Mouse (Mus musculus) limb, embryonic 13.5 days (tissue): ENCODE measurements around the gene Acsm2. TPM values are rescaled to one million over a fixed set of nuclear protein-coding genes. Genes with fewer than 3 reads are reported as not detected.

ENCODE experiments used
- ATAC-seq: fragments of 200-750 bp; cut with Nextera tagmentation; 2 replicates; pipeline ENCODE4 v1.8.0; 2017; ENCODE audit warnings: low read depth, moderate number of reproducible peaks, moderate TSS enrichment; ENCODE audit not compliant: low FRiP score
- H3K27ac ChIP-seq: fragments of 300-500 bp; sonication (generic); 2 replicates; pipeline ENCODE4 v1.5.1; 2015; ENCODE audit warnings: inconsistent platforms, mild to moderate bottlenecking, moderate library complexity
- H3K27me3 ChIP-seq: fragments of 300-500 bp; sonication (generic); 2 replicates; pipeline ENCODE4 v1.6.1; 2015; ENCODE audit warnings: mild to moderate bottlenecking, inconsistent platforms
- H3K36me3 ChIP-seq: fragments of 300-500 bp; sonication (generic); 2 replicates; pipeline ENCODE4 v1.6.1; 2015; ENCODE audit warnings: inconsistent platforms, mild to moderate bottlenecking, moderate library complexity
- H3K4me1 ChIP-seq: fragments of 300-500 bp; sonication (generic); 2 replicates; pipeline ENCODE4 v1.6.1; 2015; ENCODE audit warnings: inconsistent platforms
- H3K4me2 ChIP-seq: fragments of 300-500 bp; sonication (generic); replicated peaks from 2 replicates; pipeline ENCODE4 v1.6.1; 2015; ENCODE audit warnings: inconsistent platforms, mild to moderate bottlenecking, moderate library complexity
- H3K4me3 ChIP-seq: fragments of 300-500 bp; sonication (generic); 2 replicates; pipeline ENCODE4 v1.5.1; 2015; ENCODE audit warnings: moderate library complexity, mild to moderate bottlenecking, inconsistent platforms
- H3K9ac ChIP-seq: fragments of 300-500 bp; sonication (generic); 2 replicates; pipeline ENCODE4 v1.6.1; 2015; ENCODE audit warnings: mild to moderate bottlenecking, inconsistent platforms
- H3K9me3 ChIP-seq: fragments of 300-500 bp; sonication (generic); 2 replicates; pipeline ENCODE4 v1.6.1; 2016; ENCODE audit warnings: inconsistent platforms
- WGBS: fragments of 180-500 bp; shearing (Covaris S2); methylation state at CpG from one replicate; pipeline ENCODE4 v1.1.7; 2015; 5-methylcytosine and 5-hydroxymethylcytosine counted together
- polyA plus RNA-seq: library from polyadenylated mRNA; unstranded; fragments of >200 nt; fragmentation: Nextera tagmentation; extraction: Ambion mirVana; gene quantifications from 2 replicates; pipeline ENCODE4 v1.2.1, GENCODE M21; 2015

Acsm2 gene
- polyA plus RNA-seq, result not detected in 2 replicates

DNA sequence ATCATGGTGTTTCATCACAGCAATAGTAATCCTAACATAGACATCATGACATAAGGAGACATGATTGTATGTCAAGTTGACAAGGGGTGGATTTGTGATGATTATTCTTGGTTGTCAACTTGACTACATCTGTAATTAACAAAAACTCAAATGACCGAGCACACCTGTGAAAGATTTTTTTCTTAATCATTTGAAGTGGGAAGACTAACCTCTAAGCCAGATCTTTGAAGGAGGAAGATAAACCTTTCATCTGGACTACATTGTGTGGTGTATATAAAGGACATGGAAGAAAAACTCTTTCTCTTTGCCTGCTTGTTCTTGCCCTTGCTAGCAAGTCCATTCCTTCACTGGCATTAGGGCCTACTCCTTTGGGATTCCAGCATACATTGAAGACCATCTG is at the start of gene Acsm2:
Acsm2 (plus strand) TSS at position 301 of the 400 bp plus-strand sequence.
- H3K4me3 ChIP-seq, result no peak within 1 kb of the TSS
- ATAC-seq, result no peak

DNA sequence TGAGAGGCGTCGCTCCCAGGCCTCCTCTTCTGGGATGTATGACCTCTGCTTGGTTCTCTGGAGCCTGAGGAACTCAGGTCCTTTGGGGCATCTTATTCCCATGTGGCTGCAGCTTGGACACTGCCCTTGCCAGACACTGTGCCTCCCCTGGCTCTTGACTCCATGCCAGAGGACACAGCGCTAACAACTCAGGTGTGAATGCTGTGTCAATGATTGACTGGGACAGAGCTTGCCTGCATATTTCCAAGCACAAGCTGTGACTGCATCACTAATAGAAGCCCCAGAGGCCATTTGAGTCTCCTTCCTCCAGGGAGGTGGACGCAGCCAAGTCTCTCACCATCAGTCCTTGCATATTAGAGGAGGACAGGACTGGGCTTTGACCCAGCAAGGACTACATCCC is 43.0 kb upstream of the Acsm2 start:
- H3K4me1 ChIP-seq, result no peaks in the 10 kb centered on the region
- no peak overlapping the region for H3K4me2 ChIP-seq
- H3K9ac ChIP-seq, result no peak overlapping the region
- no peaks in the 10 kb centered on the region for H3K9me3 ChIP-seq
- H3K4me3 ChIP-seq, result no peak overlapping the region
- no peak overlapping the region for H3K27ac ChIP-seq
- ATAC-seq, result no peak
- WGBS, result 93% methylated on average over 4 of the region's 4 CpGs
- H3K27me3 ChIP-seq, result no peaks in the 10 kb centered on the region
- H3K36me3 ChIP-seq, result no peaks in the 10 kb centered on the region

More for the DNA sequence above, at the start of gene Acsm2:
- WGBS, result 91% methylated on average over 1 of the region's 1 CpGs
- no peak within 1 kb of the TSS for H3K4me2 ChIP-seq
- no peaks in the 10 kb centered on the region for H3K4me1 ChIP-seq
- no peaks in the 10 kb centered on the region for H3K27me3 ChIP-seq
- no peaks in the 10 kb centered on the region for H3K9me3 ChIP-seq
- H3K27ac ChIP-seq, result no peak within 1 kb of the TSS
- H3K9ac ChIP-seq, result no peak within 1 kb of the TSS
- H3K36me3 ChIP-seq, result no peaks in the 10 kb centered on the region

- ATAC-seq, result no peak
Observed at GRCm38 (mm10) chr7:119513056-119513455, 41.1 kb upstream of the Acsm2 start.

GRCm38 (mm10) chr7:119515492-119516271 is 38.5 kb upstream of the Acsm2 start:
- Histone ChIP-seq H3K27me3 (no peaks in the 10 kb centered on the region), H3K9ac (no peak overlapping the region), H3K27ac (no peak overlapping the region), H3K36me3 (no peaks in the 10 kb centered on the region), H3K4me1 (no peaks in the 10 kb centered on the region), H3K4me2 (no peak overlapping the region), H3K4me3 (no peak overlapping the region), H3K9me3 (no peaks in the 10 kb centered on the region)
- ATAC-seq, result no peak
- WGBS, result 68% methylated on average over 10 of the region's 10 CpGs

More at GRCm38 (mm10) chr7:119513056-119513455, 41.1 kb upstream of the Acsm2 start:
- no peaks in the 10 kb centered on the region for H3K9me3 ChIP-seq
- no peaks in the 10 kb centered on the region for H3K36me3 ChIP-seq
- WGBS, result 31% methylated on average over 7 of the region's 7 CpGs
- no peaks in the 10 kb centered on the region for H3K27me3 ChIP-seq
- H3K27ac ChIP-seq, result no peak overlapping the region
- H3K4me1 ChIP-seq, result no peaks in the 10 kb centered on the region
- H3K9ac ChIP-seq, result no peak overlapping the region
- no peak overlapping the region for H3K4me3 ChIP-seq
- H3K4me2 ChIP-seq, result no peak overlapping the region

GRCm38 (mm10) chr7:119516272-119516558 is 37.9 kb upstream of the Acsm2 start:
- Histone ChIP-seq H3K4me1 (no peaks in the 10 kb centered on the region), H3K4me2 (no peak overlapping the region), H3K4me3 (no peak overlapping the region), H3K36me3 (no peaks in the 10 kb centered on the region), H3K27ac (no peak overlapping the region), H3K9ac (no peak overlapping the region), H3K27me3 (no peaks in the 10 kb centered on the region), H3K9me3 (no peaks in the 10 kb centered on the region)
- no peak for ATAC-seq
- 86% methylated on average over 7 of the region's 7 CpGs for WGBS

DNA sequence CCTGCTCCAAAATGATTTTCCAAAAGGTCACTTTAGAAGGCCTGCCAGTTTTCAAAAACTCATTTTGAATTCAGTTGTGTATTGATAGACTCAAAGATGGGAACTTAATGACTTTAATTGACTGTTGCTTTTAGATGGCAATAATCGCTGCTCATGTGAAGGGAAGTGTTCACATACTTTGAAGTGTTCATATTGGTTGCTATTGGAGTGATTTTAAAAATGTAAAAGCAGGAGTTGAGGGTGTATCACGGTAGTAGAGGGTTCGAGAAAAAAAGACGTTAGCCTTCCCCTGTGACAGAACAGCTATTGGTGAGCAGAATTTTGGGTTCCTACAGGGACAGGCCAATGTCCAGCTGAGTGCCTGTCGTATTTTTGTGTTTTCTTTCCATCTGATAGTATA is 35.0 kb upstream of the Acsm2 start, which contains the start of gene Acsm5:
Acsm5 (plus strand) TSS at position 301 of the 400 bp plus-strand sequence.
- Histone ChIP-seq H3K4me1 (no peaks in the 10 kb centered on the region), H3K27ac (no peak within 1 kb of the TSS), H3K27me3 (no peaks in the 10 kb centered on the region), H3K9ac (no peak within 1 kb of the TSS), H3K9me3 (no peaks in the 10 kb centered on the region), H3K4me2 (no peak within 1 kb of the TSS), H3K4me3 (no peak within 1 kb of the TSS), H3K36me3 (no peaks in the 10 kb centered on the region)
- WGBS, result 80% methylated on average over 5 of the region's 5 CpGs
- no peak for ATAC-seq

- peak; percentile 19; the same call in 1 of the 2 replicates for ATAC-seq
- no peaks in the 10 kb centered on the region for H3K27me3 ChIP-seq
- no peak overlapping the region for H3K4me3 ChIP-seq
- no peak overlapping the region for H3K27ac ChIP-seq
- H3K4me1 ChIP-seq, result no peaks in the 10 kb centered on the region
- no peaks in the 10 kb centered on the region for H3K36me3 ChIP-seq
- no peak overlapping the region for H3K9ac ChIP-seq
- H3K9me3 ChIP-seq, result no peaks in the 10 kb centered on the region
- H3K4me2 ChIP-seq, result no peak overlapping the region
- WGBS, result 53% methylated on average over 5 of the region's 5 CpGs
Observed at GRCm38 (mm10) chr7:119519654-119520053, 34.5 kb upstream of the Acsm2 start.

DNA sequence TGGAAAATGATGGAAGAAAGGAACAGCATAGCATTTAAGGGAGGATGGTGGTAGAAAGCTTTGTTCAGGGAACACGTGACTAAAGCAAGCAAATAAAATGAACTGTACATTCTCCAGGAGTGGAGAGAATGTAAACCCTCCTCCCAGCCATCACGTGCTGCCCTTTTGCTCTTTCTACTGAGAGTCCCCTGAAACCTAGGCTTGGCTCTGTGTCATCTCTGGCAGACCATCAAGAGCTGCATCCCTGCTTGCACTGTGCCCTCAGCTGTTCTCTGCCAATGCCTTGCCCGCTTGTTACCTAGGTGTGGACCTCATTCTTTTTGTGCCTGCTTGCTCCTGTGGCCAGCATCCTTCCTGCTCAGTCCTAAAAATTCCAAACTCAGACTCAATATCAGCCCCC is 32.3 kb upstream of the Acsm2 start:
- Histone ChIP-seq H3K36me3 (no peaks in the 10 kb centered on the region), H3K4me1 (no peaks in the 10 kb centered on the region), H3K9me3 (no peaks in the 10 kb centered on the region), H3K27ac (no peak overlapping the region), H3K9ac (no peak overlapping the region), H3K27me3 (no peaks in the 10 kb centered on the region), H3K4me3 (no peak overlapping the region), H3K4me2 (no peak overlapping the region)
- ATAC-seq, result no peak
- 78% methylated on average over 3 of the region's 3 CpGs for WGBS

DNA sequence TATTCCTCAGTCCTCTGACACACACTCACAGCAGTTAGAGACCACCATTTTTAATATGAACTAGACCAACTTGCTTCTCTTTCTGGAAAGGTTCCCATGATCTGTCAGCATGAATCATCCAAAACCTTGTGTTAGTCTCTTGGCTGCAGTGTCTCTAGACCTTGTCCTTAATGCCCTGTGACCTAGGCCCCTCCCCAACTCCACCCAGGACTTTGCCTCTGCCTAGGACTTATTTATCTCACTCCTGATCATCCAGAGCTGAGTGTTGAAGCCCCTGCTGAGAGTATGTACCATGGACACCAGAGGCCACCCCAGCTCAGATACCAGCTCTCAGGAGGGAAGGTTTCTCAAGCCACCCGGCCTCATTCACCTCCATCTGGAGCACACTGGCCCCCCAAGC is 31.8 kb upstream of the Acsm2 start:
- H3K4me1 ChIP-seq, result no peaks in the 10 kb centered on the region
- no peak overlapping the region for H3K4me2 ChIP-seq
- no peak overlapping the region for H3K4me3 ChIP-seq
- no peak overlapping the region for H3K27ac ChIP-seq
- H3K9ac ChIP-seq, result no peak overlapping the region
- WGBS, result 63% methylated on average over 1 of the region's 1 CpGs
- no peaks in the 10 kb centered on the region for H3K9me3 ChIP-seq
- no peaks in the 10 kb centered on the region for H3K27me3 ChIP-seq
- no peak for ATAC-seq
- no peaks in the 10 kb centered on the region for H3K36me3 ChIP-seq

DNA sequence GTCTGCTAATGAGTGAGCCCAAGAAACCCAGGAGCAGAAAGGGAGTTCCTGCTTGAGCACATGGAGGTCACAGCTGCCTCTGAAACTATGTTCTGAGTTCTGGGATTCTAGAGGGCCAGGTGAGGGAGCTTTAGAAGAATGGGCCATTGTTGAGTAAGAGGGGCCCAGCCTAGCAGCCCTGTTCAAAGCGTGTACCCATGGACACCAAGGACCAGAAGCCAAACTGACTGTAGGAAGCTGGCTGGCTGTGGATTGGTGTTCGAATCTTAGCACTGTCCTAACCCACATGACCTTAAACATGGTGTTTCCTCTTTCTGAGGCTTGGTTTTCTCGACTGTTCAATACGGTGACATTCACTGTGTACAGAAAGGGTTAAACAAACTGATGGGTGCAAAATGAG is 30.8 kb upstream of the Acsm2 start, which contains the start of gene Pdilt:
Pdilt (minus strand) TSS at position 101 of the 400 bp plus-strand sequence.
- no peak for ATAC-seq
- H3K4me3 ChIP-seq, result no peak within 1 kb of the TSS
- WGBS, result 75% methylated on average over 4 of the region's 4 CpGs

DNA sequence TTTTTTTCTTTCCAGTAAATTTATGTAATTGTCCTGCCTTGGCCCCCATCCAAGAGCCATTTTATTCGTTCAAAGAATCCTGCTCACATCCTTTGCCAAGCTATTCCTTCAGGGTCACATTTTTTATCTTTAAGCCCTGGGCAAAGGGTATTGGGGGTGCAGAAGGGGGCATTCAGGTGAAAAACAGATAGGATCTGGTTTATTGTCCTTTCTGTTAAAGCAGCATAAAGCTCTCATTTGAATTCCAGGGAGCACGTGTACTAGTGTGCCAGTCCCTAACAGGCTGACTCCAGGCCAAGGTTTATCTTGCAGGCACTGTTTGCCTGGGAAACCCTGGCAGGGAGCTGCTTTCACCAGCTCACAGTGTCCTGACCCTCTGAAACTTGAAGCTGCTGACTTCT is 28.3 kb upstream of the Acsm2 start:
- Histone ChIP-seq H3K4me1 (no peaks in the 10 kb centered on the region), H3K27me3 (no peaks in the 10 kb centered on the region), H3K4me2 (no peak overlapping the region), H3K9ac (no peak overlapping the region), H3K36me3 (no peaks in the 10 kb centered on the region), H3K9me3 (no peaks in the 10 kb centered on the region), H3K27ac (no peak overlapping the region), H3K4me3 (no peak overlapping the region)
- 37% methylated on average over 2 of the region's 2 CpGs for WGBS
- no peak for ATAC-seq

More for the DNA sequence above, 30.8 kb upstream of the Acsm2 start, which contains the start of gene Pdilt:
- H3K27ac ChIP-seq, result no peak within 1 kb of the TSS
- H3K9me3 ChIP-seq, result no peaks in the 10 kb centered on the region
- no peak within 1 kb of the TSS for H3K9ac ChIP-seq
- H3K4me1 ChIP-seq, result no peaks in the 10 kb centered on the region
- H3K4me2 ChIP-seq, result no peak within 1 kb of the TSS
- no peaks in the 10 kb centered on the region for H3K27me3 ChIP-seq
- no peaks in the 10 kb centered on the region for H3K36me3 ChIP-seq

GRCm38 (mm10) chr7:119526486-119526885 is 27.7 kb upstream of the Acsm2 start:
- 78% methylated on average over 13 of the region's 13 CpGs for WGBS
- Histone ChIP-seq H3K27me3 (no peaks in the 10 kb centered on the region), H3K27ac (no peak overlapping the region), H3K4me1 (no peaks in the 10 kb centered on the region), H3K9me3 (no peaks in the 10 kb centered on the region), H3K4me3 (no peak overlapping the region), H3K36me3 (no peaks in the 10 kb centered on the region), H3K9ac (no peak overlapping the region), H3K4me2 (no peak overlapping the region)
- no peak for ATAC-seq

DNA sequence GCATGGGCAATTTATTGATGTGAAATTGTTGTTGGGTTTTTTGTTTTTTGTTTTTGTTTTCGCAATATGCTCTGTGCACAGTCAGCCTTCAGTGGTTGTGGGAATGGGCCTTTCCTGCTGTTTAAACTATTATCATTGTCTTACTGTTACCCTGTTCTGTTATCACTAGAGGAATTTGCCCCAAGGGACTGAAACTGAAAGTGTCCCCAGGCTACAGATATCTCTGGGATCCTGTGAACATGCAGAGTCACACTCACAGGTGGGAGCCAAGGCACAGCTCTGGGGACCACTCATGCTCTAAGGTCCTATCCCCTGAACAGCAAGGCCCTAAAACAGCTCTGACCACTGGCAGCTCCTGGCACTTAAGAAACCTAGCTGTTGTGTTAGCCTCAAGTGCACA is 27.0 kb upstream of the Acsm2 start:
- no peaks in the 10 kb centered on the region for H3K9me3 ChIP-seq
- H3K4me1 ChIP-seq, result no peaks in the 10 kb centered on the region
- no peaks in the 10 kb centered on the region for H3K27me3 ChIP-seq
- H3K36me3 ChIP-seq, result no peaks in the 10 kb centered on the region
- H3K9ac ChIP-seq, result no peak overlapping the region
- 96% methylated on average over 1 of the region's 1 CpGs for WGBS
- H3K4me3 ChIP-seq, result no peak overlapping the region
- no peak overlapping the region for H3K27ac ChIP-seq
- ATAC-seq, result no peak
- no peak overlapping the region for H3K4me2 ChIP-seq
